Mouse (Mus musculus) cerebellum, adult 2 months (tissue): ENCODE data around the gene Rrm1.
"Not testable (repeated sequence)": the region's sequence is repeated elsewhere in the genome, so short reads cannot be mapped to it uniquely, and the experiment has no call there.

ENCODE experiments used
- CTCF ChIP-seq: fragments of 200-500 bp; IDR thresholded peaks from 2 replicates; pipeline ENCODE4 v1.5.1; 2011; ENCODE audit warnings: low read depth, mild to moderate bottlenecking, control low read depth, low read length, moderate library complexity, borderline replicate concordance; ENCODE audit not compliant: insufficient read depth
- POLR2A ChIP-seq: fragments of 200-500 bp; IDR thresholded peaks from 2 replicates; pipeline ENCODE4 v1.6.1; 2011; ENCODE audit warnings: low read length, control low read depth, borderline replicate concordance; ENCODE audit not compliant: insufficient read depth

GRCm38 (mm10) chr7:102494416-102494815 is 52.9 kb downstream of the Rrm1 start:
- TF ChIP-seq CTCF, POLR2A: not testable (repeated sequence)
